Comparison of ENCODE assay signal across 23 mouse cellular contexts in genomic region chr1:137227098-137227485, GRCm38 (mm10).
"Had no signal": no experiment of that assay in that cellular context is flagged by ENCODE, and none has a peak within 500 bp of the region (broad histone marks: within the 10 kb centered on the region; RNA-seq: fewer than 3 reads in every experiment).

No protein-coding gene starts in this region.

- H3K9ac ChIP-seq: embryonic facial prominence, embryonic 12.5 days; embryonic facial prominence, embryonic 13.5 days; embryonic facial prominence, embryonic 15.5 days; forebrain, embryonic 12.5 days; forebrain, embryonic 13.5 days; forebrain, embryonic 15.5 days had no signal

- H3K4me1 ChIP-seq: embryonic facial prominence, embryonic 12.5 days; embryonic facial prominence, embryonic 13.5 days; embryonic facial prominence, embryonic 15.5 days; forebrain, embryonic 12.5 days; forebrain, embryonic 13.5 days; forebrain, embryonic 15.5 days had no signal

- H3K27me3 ChIP-seq: forebrain, embryonic 15.5 days had no signal

- H3K9me3 ChIP-seq: embryonic facial prominence, embryonic 10.5 days; embryonic facial prominence, embryonic 13.5 days; forebrain, embryonic 12.5 days; forebrain, embryonic 13.5 days; forebrain, embryonic 15.5 days had no signal

- DNase-seq: cerebellum, adult 18-20 months; cerebellum, adult 2 months; cerebellum, adult 8-10 months; cerebellum, adult 9-10 months; cerebellum, adult 9-11 months; cerebellum, postnatal 36 days; embryo, embryonic 11 days; gastrocnemius, adult 2 months; gastrocnemius, postnatal 14 days; gastrocnemius, postnatal 25 days; gastrocnemius, postnatal 36 days; heart, adult 11 months; heart, adult 18-20 months; heart, adult 2 months had no signal

- H3K36me3 ChIP-seq: embryonic facial prominence, embryonic 10.5 days; embryonic facial prominence, embryonic 12.5 days; embryonic facial prominence, embryonic 13.5 days; embryonic facial prominence, embryonic 15.5 days; forebrain, embryonic 12.5 days; forebrain, embryonic 15.5 days had no signal

- ATAC-seq: forebrain, embryonic 13.5 days; forebrain, embryonic 14.5 days; forebrain, embryonic 15.5 days had no signal

- H3K27ac ChIP-seq: embryonic facial prominence, embryonic 10.5 days; embryonic facial prominence, embryonic 12.5 days; embryonic facial prominence, embryonic 13.5 days; embryonic facial prominence, embryonic 15.5 days; forebrain, embryonic 12.5 days; forebrain, embryonic 13.5 days; forebrain, embryonic 15.5 days; gastrocnemius, adult 2 months; heart, adult 2 months had no signal

- H3K4me3 ChIP-seq: embryonic facial prominence, embryonic 10.5 days; embryonic facial prominence, embryonic 12.5 days; embryonic facial prominence, embryonic 13.5 days; embryonic facial prominence, embryonic 15.5 days; erythroblast, embryonic 14.5 days; forebrain, embryonic 12.5 days; forebrain, embryonic 13.5 days; forebrain, embryonic 15.5 days; gastrocnemius, adult 2 months; heart, adult 2 months had no signal

- H3K4me2 ChIP-seq: embryonic facial prominence, embryonic 12.5 days; embryonic facial prominence, embryonic 13.5 days; embryonic facial prominence, embryonic 15.5 days; forebrain, embryonic 12.5 days; forebrain, embryonic 13.5 days; forebrain, embryonic 15.5 days had no signal
